Mouse (Mus musculus): ENCODE measurements around the gene Mfap5.

- TF ChIP-seq CTCF (IDR thresholded peaks at IDR 0.05; ENCODE audit: insufficient read depth, low read length) (no peak), POLR2A (IDR thresholded peaks at IDR 0.05; ENCODE audit: borderline replicate concordance, extremely low read depth, low read depth, low read length) (no peak)
Observed at GRCm38 (mm10) chr6:122545948-122546347, 40.3 kb downstream of the Mfap5 start.

Measured in lung, adult 2 months (tissue).